8 mouse cellular contexts compared by ENCODE assay signal in the genomic region with DNA sequence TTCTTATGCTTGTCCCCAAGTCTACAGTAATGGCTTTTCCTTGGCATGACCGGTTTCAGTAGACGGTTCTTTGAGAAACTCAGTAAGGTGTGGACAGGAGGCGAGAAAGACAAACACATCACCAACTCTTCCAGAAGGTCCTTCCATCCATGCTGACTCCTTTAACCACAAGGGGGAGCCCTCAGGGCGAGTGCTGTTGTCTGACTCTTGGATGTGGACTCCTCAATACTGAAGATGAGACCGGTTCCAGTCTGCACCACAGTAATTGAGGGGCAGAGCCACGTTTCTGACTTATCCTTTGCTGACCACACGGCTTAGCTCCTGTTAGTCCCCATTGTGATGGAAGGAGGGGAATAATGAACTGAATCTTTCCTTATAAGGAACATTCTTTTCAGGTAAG. TPM values are rescaled to one million over a fixed set of nuclear protein-coding genes. Genes with fewer than 3 reads are reported as not detected.
A peak's percentile ranks its signal among the peaks of the same experiment; 100 is the strongest.
DNase-seq lines count a peak whose midpoint lies in the region; ATAC-seq and TF ChIP-seq lines count a peak whose summit lies in the region.

No protein-coding gene starts in this region.

- no peak for ATAC-seq in intestine, postnatal 0 days
- no peak for ATAC-seq in intestine, embryonic 15.5 days
- no peak for ATAC-seq in heart, embryonic 12.5 days (ENCODE audit: insufficient number of reproducible peaks, low FRiP score)
- no peak for ATAC-seq in midbrain, postnatal 0 days (ENCODE audit: low FRiP score)

- no peak overlapping the region for H3K9ac ChIP-seq in intestine, postnatal 0 days (ENCODE audit: low read depth, low read length)
- H3K9ac ChIP-seq in intestine, embryonic 15.5 days, result no peak overlapping the region
- no peak overlapping the region for H3K9ac ChIP-seq in heart, embryonic 12.5 days
- no peak overlapping the region for H3K9ac ChIP-seq in midbrain, postnatal 0 days (replicated peaks; ENCODE audit: low read length, poor library complexity, severe bottlenecking)

- H3K4me2 ChIP-seq in intestine, postnatal 0 days (replicated peaks; ENCODE audit: low read depth), result no peak overlapping the region
- no peak overlapping the region for H3K4me2 ChIP-seq in intestine, embryonic 15.5 days (replicated peaks)
- H3K4me2 ChIP-seq in heart, embryonic 12.5 days, result no peak overlapping the region
- no peak overlapping the region for H3K4me2 ChIP-seq in midbrain, postnatal 0 days (ENCODE audit: low read depth, low read length, poor library complexity, severe bottlenecking)

- H3K4me3 ChIP-seq in intestine, postnatal 0 days (ENCODE audit: low read depth, low read length), result no peak overlapping the region
- no peak overlapping the region for H3K4me3 ChIP-seq in intestine, embryonic 15.5 days (replicated peaks)
- H3K4me3 ChIP-seq in heart, embryonic 12.5 days, result no peak overlapping the region
- no peak overlapping the region for H3K4me3 ChIP-seq in midbrain, postnatal 0 days (ENCODE audit: low read depth, low read length)

- TF ChIP-seq CTCF in intestine, postnatal 0 days (IDR thresholded peaks at IDR 0.05; ENCODE audit: low read depth), result peak; percentile 95
- TF ChIP-seq CTCF in midbrain, postnatal 0 days (IDR thresholded peaks at IDR 0.05), result peak; percentile 72

- H3K36me3 ChIP-seq in intestine, postnatal 0 days (ENCODE audit: control insufficient read depth, insufficient read depth), result no peaks in the 10 kb centered on the region
- H3K36me3 ChIP-seq in intestine, embryonic 15.5 days, result no peaks in the 10 kb centered on the region
- H3K36me3 ChIP-seq in heart, embryonic 12.5 days, result no peaks in the 10 kb centered on the region
- no peaks in the 10 kb centered on the region for H3K36me3 ChIP-seq in midbrain, postnatal 0 days (ENCODE audit: insufficient read depth, low read length)

- no peaks in the 10 kb centered on the region for H3K9me3 ChIP-seq in intestine, postnatal 0 days (ENCODE audit: control insufficient read depth)
- no peaks in the 10 kb centered on the region for H3K9me3 ChIP-seq in intestine, embryonic 15.5 days
- no peaks in the 10 kb centered on the region for H3K9me3 ChIP-seq in heart, embryonic 12.5 days (replicated peaks)
- no peaks in the 10 kb centered on the region for H3K9me3 ChIP-seq in midbrain, postnatal 0 days (ENCODE audit: low read length)

- peaks cover 5% of the 10 kb centered on the region; the same call in 1 of the 2 replicates for H3K4me1 ChIP-seq in intestine, postnatal 0 days (replicated peaks; ENCODE audit: control insufficient read depth, insufficient read depth, low read length)
- H3K4me1 ChIP-seq in intestine, embryonic 15.5 days (replicated peaks), result peaks cover 11% of the 10 kb centered on the region; the same call in 1 of the 2 replicates
- peaks cover 33% of the 10 kb centered on the region for H3K4me1 ChIP-seq in heart, embryonic 12.5 days (replicated peaks)
- H3K4me1 ChIP-seq in midbrain, postnatal 0 days (ENCODE audit: insufficient read depth, low read length), result no peaks in the 10 kb centered on the region; the same call in 1 of the 2 replicates

- peak; percentile 85 for DNase-seq in adrenal gland, postnatal 10 days
- peak; percentile 74 for DNase-seq in embryo, embryonic 11 days
- peak; percentile 60 to 63 for DNase-seq in layer of hippocampus, postnatal 36 days
- peak; percentile 46 for DNase-seq in midbrain, postnatal 0 days (ENCODE audit: low spot score)
- peak; percentile 55 for DNase-seq in testis, postnatal 14 days (ENCODE audit: low spot score)

- H3K27ac ChIP-seq in intestine, postnatal 0 days (ENCODE audit: low read depth, low read length), result no peak overlapping the region
- no peak overlapping the region for H3K27ac ChIP-seq in intestine, embryonic 15.5 days
- H3K27ac ChIP-seq in heart, embryonic 12.5 days (ENCODE audit: poor library complexity, severe bottlenecking), result 0 out of 2 replicates have a peak overlapping the region, but pooled peaks have one; percentile 20
- no peak overlapping the region for H3K27ac ChIP-seq in midbrain, postnatal 0 days (ENCODE audit: low read depth, low read length)

- 47% methylated on average over 7 of the region's 7 CpGs for WGBS in intestine, postnatal 0 days
- 53% methylated on average over 7 of the region's 7 CpGs for WGBS in intestine, embryonic 15.5 days
- WGBS in heart, embryonic 12.5 days, result 23% methylated on average over 7 of the region's 7 CpGs
- WGBS in midbrain, postnatal 0 days, result 52% methylated on average over 7 of the region's 7 CpGs

- no peaks in the 10 kb centered on the region for H3K27me3 ChIP-seq in intestine, postnatal 0 days (replicated peaks; ENCODE audit: control insufficient read depth, insufficient read depth, low read length)
- H3K27me3 ChIP-seq in intestine, embryonic 15.5 days (replicated peaks), result no peaks in the 10 kb centered on the region
- H3K27me3 ChIP-seq in heart, embryonic 12.5 days (replicated peaks), result no peaks in the 10 kb centered on the region
- H3K27me3 ChIP-seq in midbrain, postnatal 0 days (ENCODE audit: insufficient read depth, low read length), result no peaks in the 10 kb centered on the region

RNA-seq across cellular contexts. Expression of gene Fam198b, which starts 1.2 kb away (rescaled TPM):
- polyA plus RNA-seq in intestine, postnatal 0 days (2015; fragmentation: Nextera tagmentation; extraction: Ambion mirVana), result 17.2 and 23.4 TPM in 2 replicates
- polyA plus RNA-seq in intestine, embryonic 15.5 days (2015; fragmentation: Nextera tagmentation; extraction: Ambion mirVana), result 13.0 and 14.4 TPM in 2 replicates
- 10 to 100 TPM; 31.6 to 31.7 TPM for total RNA-seq in adrenal gland, postnatal 10 days (2021)
- 61.4 and 61.8 TPM in 2 replicates for polyA plus RNA-seq in heart, embryonic 12.5 days (2016; fragmentation: Nextera tagmentation; extraction: Ambion mirVana)
- total RNA-seq in layer of hippocampus, postnatal 36 days (2021), result 1 to 10 TPM; 5.1 to 7.0 TPM
- 0.94 and 1.3 TPM in 2 replicates for total RNA-seq in midbrain, postnatal 0 days (2014; rRNA removed)
- polyA plus RNA-seq in midbrain, postnatal 0 days (2015; fragmentation: Nextera tagmentation; extraction: Ambion mirVana), result 0.65 and 1.3 TPM in 2 replicates

RNA-seq across cellular contexts. Expression of gene Tmem144, which starts 30.5 kb away (rescaled TPM):
- 59.3 and 73.8 TPM in 2 replicates for polyA plus RNA-seq in intestine, postnatal 0 days (2015; fragmentation: Nextera tagmentation; extraction: Ambion mirVana)
- 10.6 and 11.1 TPM in 2 replicates for polyA plus RNA-seq in intestine, embryonic 15.5 days (2015; fragmentation: Nextera tagmentation; extraction: Ambion mirVana)
- total RNA-seq in adrenal gland, postnatal 10 days (2021), result 1 to 10 TPM; 5.2 to 8.4 TPM
- polyA plus RNA-seq in heart, embryonic 12.5 days (2016; fragmentation: Nextera tagmentation; extraction: Ambion mirVana), result 12.6 and 13.5 TPM in 2 replicates
- 10 to 100 TPM; 15.7 to 16.5 TPM for total RNA-seq in layer of hippocampus, postnatal 36 days (2021)
- 1.2 and 1.9 TPM in 2 replicates for total RNA-seq in midbrain, postnatal 0 days (2014; rRNA removed)
- 1.8 and 2.4 TPM in 2 replicates for polyA plus RNA-seq in midbrain, postnatal 0 days (2015; fragmentation: Nextera tagmentation; extraction: Ambion mirVana)
